Mouse (Mus musculus): Measurements from ENCODE around the gene Camk2g.
A peak's percentile ranks its signal among the peaks of the same experiment; 100 is the strongest.

Camk2g gene

GRCm38 (mm10) chr14:20793758-20794531 is at the start of gene Camk2g:
Camk2g (minus strand) TSS chr14:20794088.
- DNase-seq (ENCODE audit: low spot score), result peak; percentile 83

GRCm38 (mm10) chr14:20842629-20843028 is 48.7 kb upstream of the Camk2g start:
- DNase-seq (ENCODE audit: low spot score), result no peak

- no peak for DNase-seq (ENCODE audit: low spot score)
These were observed 47.6 kb upstream of the Camk2g start for GRCm38 (mm10) chr14:20841526-20841925.

- no peak for DNase-seq (ENCODE audit: low spot score)
These were observed 43.8 kb upstream of the Camk2g start for GRCm38 (mm10) chr14:20837681-20838080.

GRCm38 (mm10) chr14:20836905-20837376 is 43.1 kb upstream of the Camk2g start:
- DNase-seq (ENCODE audit: low spot score), result no peak

GRCm38 (mm10) chr14:20836171-20836904 is 42.5 kb upstream of the Camk2g start, which contains the start of gene Plau:
Plau (plus strand) TSS chr14:20836660.
- DNase-seq (ENCODE audit: low spot score), result peak; percentile 59

- DNase-seq (ENCODE audit: low spot score), result no peak
These were observed 40.2 kb upstream of the Camk2g start for GRCm38 (mm10) chr14:20834136-20834535.

GRCm38 (mm10) chr14:20833525-20833924 is 39.6 kb upstream of the Camk2g start:
- DNase-seq (ENCODE audit: low spot score), result no peak

GRCm38 (mm10) chr14:20831915-20832314 is 38.0 kb upstream of the Camk2g start:
- DNase-seq (ENCODE audit: low spot score), result no peak

- no peak for DNase-seq (ENCODE audit: low spot score)
These were observed 37.4 kb upstream of the Camk2g start for GRCm38 (mm10) chr14:20831141-20831910.

GRCm38 (mm10) chr14:20829523-20830366 is 35.9 kb upstream of the Camk2g start:
- no peak for DNase-seq (ENCODE audit: low spot score)

GRCm38 (mm10) chr14:20828524-20828923 is 34.6 kb upstream of the Camk2g start:
- no peak for DNase-seq (ENCODE audit: low spot score)

GRCm38 (mm10) chr14:20827491-20827890 is 33.6 kb upstream of the Camk2g start:
- DNase-seq (ENCODE audit: low spot score), result no peak

- no peak for DNase-seq (ENCODE audit: low spot score)
These were observed 33.2 kb upstream of the Camk2g start for GRCm38 (mm10) chr14:20827061-20827460.

- no peak for DNase-seq (ENCODE audit: low spot score)
These were observed 31.6 kb upstream of the Camk2g start for GRCm38 (mm10) chr14:20825516-20825915.

GRCm38 (mm10) chr14:20824517-20824916 is 30.6 kb upstream of the Camk2g start:
- DNase-seq (ENCODE audit: low spot score), result no peak

GRCm38 (mm10) chr14:20815448-20815847 is 21.6 kb upstream of the Camk2g start:
- no peak for DNase-seq (ENCODE audit: low spot score)

- no peak for DNase-seq (ENCODE audit: low spot score)
These were observed 18.0 kb upstream of the Camk2g start for GRCm38 (mm10) chr14:20811779-20812406.

- no peak for DNase-seq (ENCODE audit: low spot score)
These were observed 17.3 kb upstream of the Camk2g start for GRCm38 (mm10) chr14:20811236-20811635.

GRCm38 (mm10) chr14:20809820-20810219 is 15.9 kb upstream of the Camk2g start:
- DNase-seq (ENCODE audit: low spot score), result no peak

- DNase-seq (ENCODE audit: low spot score), result no peak
These were observed 15.5 kb upstream of the Camk2g start for GRCm38 (mm10) chr14:20809349-20809748.
